Mouse (Mus musculus): ENCODE data around the gene Pop7. TPM values are rescaled to one million over a fixed set of nuclear protein-coding genes. Genes with fewer than 3 reads are reported as not detected.

Pop7 gene
- polyA plus RNA-seq, 1 experiment: 53.0 TPM

- H3ac ChIP-seq (ENCODE audit: control insufficient read depth, insufficient read length): no peak overlapping the region
- no peak overlapping the region for H3K4me3 ChIP-seq
- peaks cover 17% of the 10 kb centered on the region for H3K27me3 ChIP-seq (ENCODE audit: control insufficient read depth, insufficient read depth, insufficient read length)
- no peaks in the 10 kb centered on the region for H3K79me2 ChIP-seq (ENCODE audit: control insufficient read depth, insufficient read depth)
- H3K4me2 ChIP-seq (ENCODE audit: low read depth): no peak overlapping the region
- peak in 1 of 3 experiments; percentile 2 for TF ChIP-seq MYOD1 (IDR thresholded peaks at IDR 0.05; ENCODE audit: control insufficient read depth in 1 of 3, insufficient read length in 2 of 3, low read depth in 2 of 3)
- TF ChIP-seq USF1 (IDR thresholded peaks at IDR 0.05; ENCODE audit: low read depth): no peak
- no peak for TF ChIP-seq POLR2A (IDR thresholded peaks at IDR 0.05; ENCODE audit: insufficient read length, low read depth)
- no peak for TF ChIP-seq E2F4 (IDR thresholded peaks at IDR 0.05; ENCODE audit: insufficient read depth)
- TF ChIP-seq SRF (IDR thresholded peaks at IDR 0.05; ENCODE audit: control insufficient read depth, insufficient read length, low read depth): no peak
- no peak for TF ChIP-seq TCF12 (IDR thresholded peaks at IDR 0.05; ENCODE audit: insufficient read depth, poor library complexity, severe bottlenecking)
- TF ChIP-seq TCF3 (IDR thresholded peaks at IDR 0.05; ENCODE audit: insufficient read length, low read depth): no peak
- no peak for TF ChIP-seq REST (IDR thresholded peaks at IDR 0.05; ENCODE audit: insufficient read depth, insufficient read length)
- TF ChIP-seq MAX (IDR thresholded peaks at IDR 0.05; ENCODE audit: low read depth): no peak
- peak in 1 of 3 experiments; percentile 29 for TF ChIP-seq MYOG (IDR thresholded peaks at IDR 0.05; ENCODE audit: control insufficient read depth in 1 of 3, insufficient read depth in 1 of 3, insufficient read length in 2 of 3, low read depth in 2 of 3)
- no peak for TF ChIP-seq CEBPB (IDR thresholded peaks at IDR 0.05; ENCODE audit: insufficient read depth, poor library complexity, severe bottlenecking)
- TF ChIP-seq POLR2AphosphoS2 (IDR thresholded peaks at IDR 0.05; ENCODE audit: insufficient read length, low read depth): no peak
- H3K36me3 ChIP-seq (ENCODE audit: control insufficient read depth, insufficient read depth): no peaks in the 10 kb centered on the region
Measured at GRCm38 (mm10) chr5:137541768-137542540, 39.6 kb upstream of the Pop7 start.

DNA sequence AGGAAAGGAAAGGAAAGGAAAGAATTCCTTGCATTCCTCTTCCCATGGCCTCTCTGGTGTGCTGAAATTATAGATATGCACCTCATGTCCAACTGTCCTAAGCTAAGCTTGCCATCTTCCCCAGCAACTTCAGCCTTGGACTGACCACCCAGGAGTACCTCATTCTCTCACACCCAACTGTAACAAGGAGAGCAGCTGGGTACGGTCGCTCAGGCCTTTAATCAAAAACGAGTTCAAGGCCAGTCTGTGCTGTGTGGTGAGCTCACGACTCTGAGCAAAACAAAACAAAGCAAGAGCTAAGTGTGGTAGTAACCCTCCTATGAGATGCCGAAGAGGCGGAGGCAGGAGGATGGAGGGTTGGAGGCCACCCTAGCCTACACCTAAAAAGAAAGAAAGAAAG lies 38.7 kb upstream of the Pop7 start:
- Histone ChIP-seq H3K79me2 (ENCODE audit: control insufficient read depth, insufficient read depth) (no peaks in the 10 kb centered on the region), H3K27me3 (ENCODE audit: control insufficient read depth, insufficient read depth, insufficient read length) (peaks cover 17% of the 10 kb centered on the region), H3ac (ENCODE audit: control insufficient read depth, insufficient read length) (no peak overlapping the region), H3K4me3 (no peak overlapping the region), H3K4me2 (ENCODE audit: low read depth) (no peak overlapping the region), H3K36me3 (ENCODE audit: control insufficient read depth, insufficient read depth) (no peaks in the 10 kb centered on the region)
- TF ChIP-seq TCF3 (IDR thresholded peaks at IDR 0.05; ENCODE audit: insufficient read length, low read depth) (no peak), E2F4 (IDR thresholded peaks at IDR 0.05; ENCODE audit: insufficient read depth) (no peak)

GRCm38 (mm10) chr5:137539291-137539801 lies 37.0 kb upstream of the Pop7 start:
- Histone ChIP-seq H3K27me3 (ENCODE audit: control insufficient read depth, insufficient read depth, insufficient read length) (peaks cover 5% of the 10 kb centered on the region), H3K36me3 (ENCODE audit: control insufficient read depth, insufficient read depth) (no peaks in the 10 kb centered on the region), H3ac (ENCODE audit: control insufficient read depth, insufficient read length) (no peak overlapping the region), H3K4me3 (no peak overlapping the region), H3K4me2 (ENCODE audit: low read depth) (no peak overlapping the region), H3K79me2 (ENCODE audit: control insufficient read depth, insufficient read depth) (no peaks in the 10 kb centered on the region)
- TF ChIP-seq POLR2AphosphoS2 (IDR thresholded peaks at IDR 0.05; ENCODE audit: insufficient read length, low read depth): no peak
- no peak for TF ChIP-seq MAX (IDR thresholded peaks at IDR 0.05; ENCODE audit: low read depth)
- no peak for TF ChIP-seq SRF (IDR thresholded peaks at IDR 0.05; ENCODE audit: control insufficient read depth, insufficient read length, low read depth)

DNA sequence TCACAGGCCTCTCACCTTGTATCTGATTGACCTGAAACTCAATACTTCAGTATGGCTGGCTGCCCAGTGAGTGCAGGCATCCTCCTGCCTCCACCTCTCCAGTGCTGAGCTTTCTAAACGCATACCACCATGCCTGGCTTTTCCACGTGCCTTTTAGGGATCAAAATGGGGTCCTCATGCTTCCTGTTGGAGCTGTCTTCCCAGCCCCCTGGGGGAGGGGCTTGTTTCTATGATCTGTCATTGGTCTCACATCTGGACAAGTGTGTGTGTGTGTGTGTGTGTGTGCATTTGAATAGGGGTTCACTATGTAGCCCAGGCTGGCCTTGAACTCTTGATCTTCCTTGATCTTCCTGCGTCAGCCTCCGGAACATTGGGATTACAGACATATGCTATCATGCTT lies 35.1 kb upstream of the Pop7 start:
- Histone ChIP-seq H3ac (ENCODE audit: control insufficient read depth, insufficient read length) (no peak overlapping the region), H3K4me3 (no peak overlapping the region), H3K4me2 (ENCODE audit: low read depth) (no peak overlapping the region), H3K79me2 (ENCODE audit: control insufficient read depth, insufficient read depth) (peaks cover 6% of the 10 kb centered on the region), H3K27me3 (ENCODE audit: control insufficient read depth, insufficient read depth, insufficient read length) (peaks cover 5% of the 10 kb centered on the region), H3K36me3 (ENCODE audit: control insufficient read depth, insufficient read depth) (no peaks in the 10 kb centered on the region)
- TF ChIP-seq MYOD1 (IDR thresholded peaks at IDR 0.05; ENCODE audit: control insufficient read depth in 1 of 3, insufficient read length in 2 of 3, low read depth in 2 of 3) (no peak), TCF12 (IDR thresholded peaks at IDR 0.05; ENCODE audit: insufficient read depth, poor library complexity, severe bottlenecking) (no peak), TCF3 (IDR thresholded peaks at IDR 0.05; ENCODE audit: insufficient read length, low read depth) (no peak), USF1 (IDR thresholded peaks at IDR 0.05; ENCODE audit: low read depth) (no peak), POLR2A (IDR thresholded peaks at IDR 0.05; ENCODE audit: insufficient read length, low read depth) (no peak), CEBPB (IDR thresholded peaks at IDR 0.05; ENCODE audit: insufficient read depth, poor library complexity, severe bottlenecking) (no peak), SRF (IDR thresholded peaks at IDR 0.05; ENCODE audit: control insufficient read depth, insufficient read length, low read depth) (no peak), MYOG (IDR thresholded peaks at IDR 0.05; ENCODE audit: control insufficient read depth in 1 of 3, insufficient read depth in 1 of 3, insufficient read length in 2 of 3, low read depth in 2 of 3) (no peak), REST (IDR thresholded peaks at IDR 0.05; ENCODE audit: insufficient read depth, insufficient read length) (no peak)

DNA sequence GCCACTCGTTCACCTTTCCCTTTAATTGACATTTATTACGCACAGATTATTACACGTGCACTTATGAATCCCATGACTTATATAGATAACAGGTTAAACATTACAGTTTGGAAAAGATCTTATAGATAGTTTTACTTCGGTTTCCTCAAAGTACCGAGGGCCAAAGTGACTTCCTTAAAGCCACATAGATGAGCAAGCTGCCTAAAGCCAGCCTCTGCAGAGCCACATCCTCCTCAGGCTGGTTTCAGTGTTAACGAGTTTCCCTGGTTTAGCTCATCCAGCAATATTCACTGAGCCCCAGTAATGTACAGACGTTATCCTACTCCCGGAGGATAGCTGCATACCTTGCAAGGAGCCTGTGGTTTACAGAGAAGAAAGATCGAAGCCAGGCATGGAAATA lies 33.0 kb upstream of the Pop7 start:
- Histone ChIP-seq H3K36me3 (ENCODE audit: control insufficient read depth, insufficient read depth) (no peaks in the 10 kb centered on the region), H3ac (ENCODE audit: control insufficient read depth, insufficient read length) (no peak overlapping the region), H3K4me3 (no peak overlapping the region), H3K27me3 (ENCODE audit: control insufficient read depth, insufficient read depth, insufficient read length) (peaks cover 5% of the 10 kb centered on the region), H3K4me2 (ENCODE audit: low read depth) (no peak overlapping the region), H3K79me2 (ENCODE audit: control insufficient read depth, insufficient read depth) (peaks cover 26% of the 10 kb centered on the region)
- TF ChIP-seq USF1 (IDR thresholded peaks at IDR 0.05; ENCODE audit: low read depth) (no peak), TCF3 (IDR thresholded peaks at IDR 0.05; ENCODE audit: insufficient read length, low read depth) (no peak), E2F4 (IDR thresholded peaks at IDR 0.05; ENCODE audit: insufficient read depth) (no peak)
